ENCODE assay signal across 21 mouse cellular contexts in genomic region chr7:107727538-107727937, GRCm38 (mm10). TPM values are rescaled to one million over a fixed set of nuclear protein-coding genes. Genes with fewer than 3 reads are reported as not detected.
DNase-seq lines count a peak whose midpoint lies in the region; ATAC-seq and TF ChIP-seq lines count a peak whose summit lies in the region.
"Had no signal": no experiment of that assay in that cellular context is flagged by ENCODE, and none has a peak within 500 bp of the region (broad histone marks: within the 10 kb centered on the region; RNA-seq: fewer than 3 reads in every experiment).

No protein-coding gene starts in this region.

- no peak overlapping the region for H3K4me2 ChIP-seq in embryonic facial prominence, embryonic 15.5 days (replicated peaks)
- no peak overlapping the region for H3K4me2 ChIP-seq in kidney, embryonic 14.5 days (replicated peaks; ENCODE audit: low read depth, low read length)
- H3K4me2 ChIP-seq in lung, postnatal 0 days (replicated peaks; ENCODE audit: low read depth, low read length), result no peak overlapping the region
- no peak overlapping the region for H3K4me2 ChIP-seq in midbrain, embryonic 14.5 days (ENCODE audit: low read length)
- no peak overlapping the region for H3K4me2 ChIP-seq in midbrain, embryonic 16.5 days (ENCODE audit: low read length)
- H3K4me2 ChIP-seq: forebrain, embryonic 15.5 days had no signal

- no peaks in the 10 kb centered on the region for H3K4me1 ChIP-seq in embryonic facial prominence, embryonic 15.5 days
- H3K4me1 ChIP-seq in embryonic facial prominence, embryonic 10.5 days, result no peaks in the 10 kb centered on the region
- H3K4me1 ChIP-seq in kidney, embryonic 14.5 days (ENCODE audit: control insufficient read depth, insufficient read depth, low read length), result peaks cover 6% of the 10 kb centered on the region; the same call in 1 of the 2 replicates
- H3K4me1 ChIP-seq in lung, postnatal 0 days (ENCODE audit: insufficient read depth, low read depth, low read length), result 0 out of 2 replicates have a peak, but pooled peaks cover 3% of the 10 kb centered on the region
- no peaks in the 10 kb centered on the region for H3K4me1 ChIP-seq in midbrain, embryonic 14.5 days (ENCODE audit: control insufficient read depth, insufficient read depth, low read length)
- H3K4me1 ChIP-seq in midbrain, embryonic 16.5 days (ENCODE audit: control insufficient read depth, insufficient read depth, low read length), result no peaks in the 10 kb centered on the region
- H3K4me1 ChIP-seq: forebrain, embryonic 15.5 days; heart, embryonic 10.5 days had no signal

- DNase-seq in embryonic facial prominence, embryonic 10.5 days (ENCODE audit: low spot score), result no peak
- peak; percentile 16 for DNase-seq in kidney, postnatal 14 days
- peak; percentile 45 for DNase-seq in lung, postnatal 0 days (ENCODE audit: low spot score)
- peak; percentile 69 for DNase-seq in lung, postnatal 36 days
- no peak for DNase-seq in midbrain, embryonic 14.5 days
- DNase-seq: adrenal gland, adult 8-10 months; adrenal gland, postnatal 36 days; B cell, adult 2 months; cerebellum, adult 2 months; cerebellum, postnatal 10 days; gastrocnemius, postnatal 36 days; heart, adult 18-20 months; heart, postnatal 10 days; heart, postnatal 4 days had no signal

- no peaks in the 10 kb centered on the region for H3K27me3 ChIP-seq in embryonic facial prominence, embryonic 15.5 days
- H3K27me3 ChIP-seq in embryonic facial prominence, embryonic 10.5 days (replicated peaks; ENCODE audit: low read depth, poor library complexity, severe bottlenecking), result no peaks in the 10 kb centered on the region
- no peaks in the 10 kb centered on the region for H3K27me3 ChIP-seq in kidney, embryonic 14.5 days (ENCODE audit: control insufficient read depth, insufficient read depth, low read length)
- H3K27me3 ChIP-seq in lung, postnatal 0 days (replicated peaks; ENCODE audit: insufficient read depth, low read length), result no peaks in the 10 kb centered on the region
- no peaks in the 10 kb centered on the region for H3K27me3 ChIP-seq in midbrain, embryonic 14.5 days (ENCODE audit: control insufficient read depth, insufficient read depth, low read length)
- no peaks in the 10 kb centered on the region for H3K27me3 ChIP-seq in midbrain, embryonic 16.5 days (ENCODE audit: control insufficient read depth, insufficient read depth, low read depth, low read length)
- H3K27me3 ChIP-seq: forebrain, embryonic 15.5 days had no signal

- peaks cover 30% of the 10 kb centered on the region for H3K36me3 ChIP-seq in embryonic facial prominence, embryonic 15.5 days
- H3K36me3 ChIP-seq in embryonic facial prominence, embryonic 10.5 days (replicated peaks), result peaks cover 88% of the 10 kb centered on the region
- peaks cover 3% of the 10 kb centered on the region; the same call in 1 of the 2 replicates for H3K36me3 ChIP-seq in kidney, embryonic 14.5 days (ENCODE audit: control insufficient read depth, insufficient read depth, low read length)
- peaks cover 16% of the 10 kb centered on the region for H3K36me3 ChIP-seq in lung, postnatal 0 days (ENCODE audit: insufficient read depth, low read length)
- H3K36me3 ChIP-seq in midbrain, embryonic 14.5 days (ENCODE audit: control insufficient read depth, insufficient read depth, low read length), result no peaks in the 10 kb centered on the region
- no peaks in the 10 kb centered on the region for H3K36me3 ChIP-seq in midbrain, embryonic 16.5 days (ENCODE audit: control insufficient read depth, insufficient read depth, low read length)
- H3K36me3 ChIP-seq: forebrain, embryonic 15.5 days; G1E had no signal

- H3K4me3 ChIP-seq in embryonic facial prominence, embryonic 15.5 days (replicated peaks), result no peak overlapping the region
- H3K4me3 ChIP-seq in embryonic facial prominence, embryonic 10.5 days, result no peak overlapping the region
- no peak overlapping the region for H3K4me3 ChIP-seq in kidney, embryonic 14.5 days (ENCODE audit: low read length)
- no peak overlapping the region for H3K4me3 ChIP-seq in lung, postnatal 0 days (ENCODE audit: low read depth, low read length)
- no peak overlapping the region for H3K4me3 ChIP-seq in midbrain, embryonic 14.5 days (replicated peaks; ENCODE audit: low read depth, low read length)
- H3K4me3 ChIP-seq in midbrain, embryonic 16.5 days (ENCODE audit: low read depth, low read length), result no peak overlapping the region
- H3K4me3 ChIP-seq: forebrain, embryonic 15.5 days; heart, embryonic 10.5 days had no signal

- no peak for ATAC-seq in embryonic facial prominence, embryonic 15.5 days (ENCODE audit: insufficient number of reproducible peaks, low FRiP score, low TSS enrichment, low read depth)
- no peak for ATAC-seq in kidney, embryonic 14.5 days (ENCODE audit: low FRiP score, low TSS enrichment)
- peak; percentile 48 for ATAC-seq in lung, postnatal 0 days
- ATAC-seq in midbrain, embryonic 14.5 days (ENCODE audit: low FRiP score, low TSS enrichment), result no peak
- no peak for ATAC-seq in midbrain, embryonic 16.5 days
- ATAC-seq: CD4-positive, CD25-positive, alpha-beta regulatory T cell, adult 4 months; forebrain, embryonic 15.5 days had no signal

- no peak for TF ChIP-seq CTCF in lung, postnatal 0 days (IDR thresholded peaks at IDR 0.05)

- H3K27ac ChIP-seq in embryonic facial prominence, embryonic 15.5 days (replicated peaks), result 0 out of 2 replicates have a peak overlapping the region, but pooled peaks have one; percentile 23
- H3K27ac ChIP-seq in embryonic facial prominence, embryonic 10.5 days (replicated peaks), result no peak overlapping the region
- H3K27ac ChIP-seq in kidney, embryonic 14.5 days (ENCODE audit: low read depth, low read length), result no peak overlapping the region
- no peak overlapping the region for H3K27ac ChIP-seq in lung, postnatal 0 days (ENCODE audit: low read length)
- no peak overlapping the region for H3K27ac ChIP-seq in midbrain, embryonic 14.5 days (replicated peaks; ENCODE audit: low read depth, low read length)
- no peak overlapping the region for H3K27ac ChIP-seq in midbrain, embryonic 16.5 days (ENCODE audit: low read length)
- H3K27ac ChIP-seq: forebrain, embryonic 15.5 days; heart, embryonic 10.5 days had no signal

- no peaks in the 10 kb centered on the region for H3K9me3 ChIP-seq in embryonic facial prominence, embryonic 15.5 days (replicated peaks)
- H3K9me3 ChIP-seq in embryonic facial prominence, embryonic 10.5 days, result 0 out of 2 replicates have a peak, but pooled peaks cover 3% of the 10 kb centered on the region
- no peaks in the 10 kb centered on the region for H3K9me3 ChIP-seq in kidney, embryonic 14.5 days (ENCODE audit: control insufficient read depth, low read length)
- H3K9me3 ChIP-seq in lung, postnatal 0 days (ENCODE audit: low read length), result no peaks in the 10 kb centered on the region
- H3K9me3 ChIP-seq in midbrain, embryonic 14.5 days (ENCODE audit: control insufficient read depth, low read length), result no peaks in the 10 kb centered on the region
- no peaks in the 10 kb centered on the region for H3K9me3 ChIP-seq in midbrain, embryonic 16.5 days (replicated peaks; ENCODE audit: control insufficient read depth, low read length, poor library complexity, severe bottlenecking)
- H3K9me3 ChIP-seq: forebrain, embryonic 15.5 days; heart, embryonic 10.5 days had no signal

- WGBS in embryonic facial prominence, embryonic 15.5 days, result 48% methylated on average over 3 of the region's 3 CpGs
- WGBS in embryonic facial prominence, embryonic 10.5 days, result 70% methylated on average over 3 of the region's 3 CpGs
- WGBS in kidney, embryonic 14.5 days, result 44% methylated on average over 3 of the region's 3 CpGs
- WGBS in lung, postnatal 0 days, result 41% methylated on average over 3 of the region's 3 CpGs
- WGBS in midbrain, embryonic 14.5 days, result 75% methylated on average over 3 of the region's 3 CpGs
- WGBS in midbrain, embryonic 16.5 days, result 72% methylated on average over 3 of the region's 3 CpGs

- H3K9ac ChIP-seq in embryonic facial prominence, embryonic 15.5 days, result no peak overlapping the region
- no peak overlapping the region for H3K9ac ChIP-seq in kidney, embryonic 14.5 days (ENCODE audit: low read depth, low read length)
- H3K9ac ChIP-seq in lung, postnatal 0 days (replicated peaks; ENCODE audit: low read depth), result no peak overlapping the region
- no peak overlapping the region for H3K9ac ChIP-seq in midbrain, embryonic 14.5 days (replicated peaks; ENCODE audit: low read length)
- no peak overlapping the region for H3K9ac ChIP-seq in midbrain, embryonic 16.5 days (ENCODE audit: low read depth, low read length)
- H3K9ac ChIP-seq: forebrain, embryonic 15.5 days had no signal

- TF ChIP-seq EP300 in lung, postnatal 0 days (IDR thresholded peaks at IDR 0.05), result no peak

RNA-seq across cellular contexts. Expression of gene Cyb5r2, which starts 30.3 kb away (rescaled TPM):
- polyA plus RNA-seq in embryonic facial prominence, embryonic 15.5 days (2015; fragmentation: Nextera tagmentation; extraction: Ambion mirVana), result 0.53 and 0.72 TPM in 2 replicates
- polyA plus RNA-seq in embryonic facial prominence, embryonic 10.5 days (2016; fragmentation: Nextera tagmentation; extraction: Ambion mirVana), result 0.64 and 0.72 TPM in 2 replicates
- 0.10 and 0.30 TPM in 2 replicates for polyA plus RNA-seq in kidney, embryonic 14.5 days (2014; fragmentation: Nextera tagmentation; extraction: Ambion mirVana)
- 0.07 and 0.12 TPM in 2 replicates for polyA plus RNA-seq in lung, postnatal 0 days (2015; fragmentation: Nextera tagmentation; extraction: Ambion mirVana)
- polyA plus RNA-seq in midbrain, embryonic 14.5 days (2014; fragmentation: Nextera tagmentation; extraction: Ambion mirVana), result not detected in 2 replicates
- polyA plus RNA-seq in midbrain, embryonic 16.5 days (2015; fragmentation: Nextera tagmentation; extraction: Ambion mirVana), result 0.30 TPM in 1 of 2 replicates, not detected in the other
- polyA plus RNA-seq: CD4-positive, CD25-positive, alpha-beta regulatory T cell, adult 4 months; forebrain, embryonic 15.5 days; G1E had no signal

Comparison
In these comparisons a context has a peak if more than half of its experiments do, and no peak if none do; other contexts are left out.
1. DNase-seq: peak in kidney, postnatal 14 days (single experiment), lung, postnatal 0 days (single experiment) and lung, postnatal 36 days (single experiment); none in embryonic facial prominence, embryonic 10.5 days (single experiment) and midbrain, embryonic 14.5 days (single experiment).